ENCODE assay signal across 24 mouse cellular contexts in genomic region chr11:87250132-87250531, GRCm38 (mm10).
A peak's percentile ranks its signal among the peaks of the same experiment; 100 is the strongest.
DNase-seq lines count a peak whose midpoint lies in the region; ATAC-seq and TF ChIP-seq lines count a peak whose summit lies in the region.
"Had no signal": no experiment of that assay in that cellular context is flagged by ENCODE, and none has a peak within 500 bp of the region (broad histone marks: within the 10 kb centered on the region; RNA-seq: fewer than 3 reads in every experiment).

No protein-coding gene starts in this region.

- H3K36me3 ChIP-seq in heart, embryonic 12.5 days: no peaks in the 10 kb centered on the region
- no peaks in the 10 kb centered on the region for H3K36me3 ChIP-seq in thymus, adult 2 months (ENCODE audit: control insufficient read depth, insufficient read depth, low read length)
- H3K36me3 ChIP-seq: embryonic facial prominence, embryonic 10.5 days; embryonic facial prominence, embryonic 12.5 days; forebrain, embryonic 15.5 days had no signal

- no peak overlapping the region for H3K4me3 ChIP-seq in heart, embryonic 12.5 days
- no peak overlapping the region for H3K4me3 ChIP-seq in layer of hippocampus, adult 2 months
- no peak overlapping the region for H3K4me3 ChIP-seq in thymus, adult 2 months (ENCODE audit: control insufficient read depth, insufficient read depth, low read length)
- H3K4me3 ChIP-seq: embryonic facial prominence, embryonic 10.5 days; embryonic facial prominence, embryonic 12.5 days; forebrain, embryonic 13.5 days; forebrain, embryonic 15.5 days had no signal

- H3K27ac ChIP-seq in heart, embryonic 12.5 days (ENCODE audit: poor library complexity, severe bottlenecking): no peak overlapping the region
- peak overlapping the region; percentile 91 for H3K27ac ChIP-seq in layer of hippocampus, adult 2 months
- H3K27ac ChIP-seq in thymus, adult 2 months (ENCODE audit: control insufficient read depth, insufficient read depth, low read length): peak overlapping the region; percentile 40; the same call in 1 of the 2 replicates
- H3K27ac ChIP-seq: embryonic facial prominence, embryonic 10.5 days; embryonic facial prominence, embryonic 12.5 days; forebrain, embryonic 13.5 days; forebrain, embryonic 15.5 days had no signal

- no peak for ATAC-seq in heart, embryonic 12.5 days (ENCODE audit: insufficient number of reproducible peaks, low FRiP score)
- ATAC-seq: activated CD4-positive, CD25-positive, alpha-beta regulatory T cell, adult 4 months; CD4-positive, CD25-positive, alpha-beta regulatory T cell, adult 4 months; forebrain, embryonic 13.5 days; forebrain, embryonic 15.5 days; Patski had no signal

- no peak for TF ChIP-seq CTCF in layer of hippocampus, adult 2 months (conservative IDR thresholded peaks at IDR 0.05)
- no peak for TF ChIP-seq CTCF in thymus, adult 2 months (IDR thresholded peaks at IDR 0.05; ENCODE audit: borderline replicate concordance, control insufficient read depth, extremely low read depth, insufficient read depth, low read length, poor library complexity)

- no peak for TF ChIP-seq POLR2A in thymus, adult 2 months (IDR thresholded peaks at IDR 0.05; ENCODE audit: control insufficient read depth, extremely low read depth, insufficient read depth, low read length, poor library complexity)

- H3K4me2 ChIP-seq in heart, embryonic 12.5 days: no peak overlapping the region
- H3K4me2 ChIP-seq: embryonic facial prominence, embryonic 12.5 days; forebrain, embryonic 13.5 days; forebrain, embryonic 15.5 days had no signal

- WGBS in heart, embryonic 12.5 days: 77% methylated on average over 6 of the region's 6 CpGs
- 81% methylated on average over 6 of the region's 6 CpGs for WGBS in thymus, adult 2 months

- H3K9me3 ChIP-seq in heart, embryonic 12.5 days (replicated peaks): no peaks in the 10 kb centered on the region
- H3K9me3 ChIP-seq: embryonic facial prominence, embryonic 10.5 days; embryonic facial prominence, embryonic 12.5 days; forebrain, embryonic 13.5 days; forebrain, embryonic 15.5 days; G1E had no signal

- no peaks in the 10 kb centered on the region for H3K27me3 ChIP-seq in heart, embryonic 12.5 days (replicated peaks)
- no peaks in the 10 kb centered on the region for H3K27me3 ChIP-seq in thymus, adult 2 months (ENCODE audit: control insufficient read depth, insufficient read depth, low read length)
- H3K27me3 ChIP-seq: CH12.LX; embryonic facial prominence, embryonic 12.5 days; forebrain, embryonic 13.5 days; forebrain, embryonic 15.5 days; Patski had no signal

- H3K9ac ChIP-seq in heart, embryonic 12.5 days: no peak overlapping the region
- H3K9ac ChIP-seq: embryonic facial prominence, embryonic 12.5 days; forebrain, embryonic 13.5 days; forebrain, embryonic 15.5 days had no signal

- DNase-seq in heart, adult 11 months: peak; percentile 61
- no peak for DNase-seq in layer of hippocampus, adult 2 months (ENCODE audit: low spot score in 2 of 2)
- DNase-seq in layer of hippocampus, adult 11-12 months (ENCODE audit: low spot score): no peak
- no peak for DNase-seq in thymus, adult 2 months
- no peak for DNase-seq in thymus, postnatal 0 days (ENCODE audit: low spot score)
- DNase-seq: adrenal gland, adult 8-10 months; adrenal gland, postnatal 14 days; adrenal gland, postnatal 36 days; B cell, adult 2 months; cerebellum, adult 11-12 months; cerebellum, adult 2 months; cerebellum, adult 9-10 months; cerebellum, postnatal 10 days; cerebellum, postnatal 25 days had no signal

- H3K4me1 ChIP-seq in heart, embryonic 12.5 days (replicated peaks): peaks cover 37% of the 10 kb centered on the region
- H3K4me1 ChIP-seq in thymus, adult 2 months (replicated peaks; ENCODE audit: control insufficient read depth, insufficient read depth, low read length): peaks cover 42% of the 10 kb centered on the region
